Mouse (Mus musculus): ENCODE measurements around the gene Jph4.

- TF ChIP-seq POLR2A (IDR thresholded peaks at IDR 0.05; ENCODE audit: borderline replicate concordance, extremely low read depth, insufficient read depth, insufficient read length, poor library complexity, severe bottlenecking) = no peak
- no peak for TF ChIP-seq CTCF (IDR thresholded peaks at IDR 0.05; ENCODE audit: borderline replicate concordance, extremely low read depth, insufficient read depth, insufficient read length)
Measured at GRCm38 (mm10) chr14:55157322-55158065, 40.8 kb upstream of the Jph4 start.
